Mouse (Mus musculus): Measurements from ENCODE around the gene Tmem145.
"Not testable (repeated sequence)": the region's sequence is repeated elsewhere in the genome, so short reads cannot be mapped to it uniquely, and the experiment has no call there.

The Tmem145 gene

GRCm38 (mm10) chr7:25323219-25323618 lies 17.3 kb downstream of the Tmem145 start:
- DNase-seq (ENCODE audit: low spot score): no peak

GRCm38 (mm10) chr7:25325431-25325830 lies 19.5 kb downstream of the Tmem145 start:
- DNase-seq (ENCODE audit: low spot score): not testable (repeated sequence)

DNA sequence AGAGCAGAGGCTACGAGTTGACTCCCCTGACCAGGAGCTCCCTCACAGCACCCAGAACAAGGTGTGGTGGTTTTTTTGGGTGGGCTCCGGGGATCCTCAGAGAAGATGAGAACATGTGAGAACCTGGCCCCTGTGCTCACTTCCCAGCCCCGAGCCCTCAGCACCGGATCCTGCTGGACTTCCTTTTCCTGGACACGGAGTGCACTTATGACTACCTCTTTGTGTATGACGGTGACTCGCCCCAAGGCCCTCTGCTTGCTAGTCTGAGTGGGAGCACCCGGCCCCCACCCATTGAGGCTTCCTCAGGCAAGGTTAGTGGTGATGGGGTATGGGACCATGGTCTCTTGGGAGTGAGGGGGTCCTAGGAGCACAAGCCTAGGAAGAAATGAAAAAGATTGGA lies 20.3 kb downstream of the Tmem145 start:
- DNase-seq (ENCODE audit: low spot score): no peak

DNA sequence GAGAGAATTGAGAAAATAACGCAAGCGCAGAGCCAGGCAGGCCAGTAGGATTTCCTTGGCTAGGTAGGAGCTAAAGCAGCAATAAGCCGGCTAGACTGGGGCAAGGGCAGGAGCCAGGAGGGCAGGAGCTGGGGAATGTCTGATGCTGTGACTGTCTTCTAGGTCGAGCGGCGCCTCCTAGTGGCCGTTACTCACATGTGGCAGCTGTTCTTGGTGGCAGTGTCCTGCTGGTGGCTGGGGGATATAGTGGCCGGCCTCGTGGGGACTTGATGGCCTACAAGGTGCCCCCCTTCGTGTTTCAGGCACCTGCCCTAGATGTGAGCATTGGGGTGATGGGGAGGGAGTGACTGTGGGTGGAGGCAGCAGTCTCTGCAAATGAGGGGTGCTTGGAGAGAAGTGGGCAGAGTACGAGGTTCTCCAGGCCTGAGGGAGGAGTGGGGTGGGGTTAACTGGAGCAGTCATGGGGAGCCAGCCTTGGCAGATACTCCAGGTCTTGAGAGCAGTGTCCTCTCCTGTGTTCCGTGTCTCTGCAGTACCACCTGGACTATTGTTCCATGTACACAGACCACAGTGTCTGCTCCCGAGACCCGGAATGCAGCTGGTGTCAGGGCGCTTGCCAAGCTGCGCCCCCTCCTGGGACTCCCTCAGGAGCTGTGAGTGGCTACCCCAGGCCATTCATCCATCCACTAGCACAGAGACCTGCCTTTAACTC lies 27.8 kb downstream of the Tmem145 start:
- DNase-seq (ENCODE audit: low spot score): peak; percentile 42

DNA sequence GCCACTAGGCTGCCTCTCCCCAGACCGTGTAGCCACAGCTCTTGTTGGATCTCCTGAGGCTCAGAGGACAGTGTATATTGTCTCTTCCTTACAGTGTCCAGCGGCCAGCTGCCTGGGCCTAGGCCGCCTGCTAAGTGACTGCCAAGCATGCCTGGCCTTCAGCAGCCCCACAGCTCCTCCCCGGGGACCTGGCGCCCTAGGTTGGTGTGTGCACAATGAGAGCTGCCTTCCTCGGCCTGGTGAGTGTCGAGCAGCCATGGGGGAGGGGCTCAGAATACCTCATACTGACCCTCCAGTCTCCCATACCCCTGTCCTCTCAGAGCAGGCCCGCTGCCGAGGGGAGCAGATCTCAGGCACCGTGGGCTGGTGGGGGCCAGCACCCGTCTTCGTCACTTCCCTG lies 28.6 kb downstream of the Tmem145 start:
- DNase-seq (ENCODE audit: low spot score): no peak

DNA sequence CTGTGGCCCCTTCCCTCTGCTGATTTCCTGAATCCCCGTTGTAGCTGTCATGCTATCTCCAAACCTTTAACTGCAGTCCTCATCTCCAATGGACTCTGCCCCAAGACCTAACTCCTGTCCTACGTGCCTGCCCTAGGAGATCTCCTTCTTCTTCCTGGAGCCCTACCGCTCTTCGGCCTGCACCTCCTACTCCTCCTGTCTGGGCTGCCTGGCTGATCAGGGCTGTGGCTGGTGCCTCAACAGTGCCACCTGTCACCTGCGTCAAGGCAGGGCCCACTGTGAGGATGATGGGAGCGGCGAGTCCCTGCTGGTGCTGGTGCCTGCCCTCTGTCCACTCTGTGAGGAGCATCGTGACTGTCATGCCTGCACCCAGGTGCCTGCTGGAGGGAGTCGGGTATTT lies 33.4 kb downstream of the Tmem145 start:
- DNase-seq (ENCODE audit: low spot score): peak; percentile 40

DNA sequence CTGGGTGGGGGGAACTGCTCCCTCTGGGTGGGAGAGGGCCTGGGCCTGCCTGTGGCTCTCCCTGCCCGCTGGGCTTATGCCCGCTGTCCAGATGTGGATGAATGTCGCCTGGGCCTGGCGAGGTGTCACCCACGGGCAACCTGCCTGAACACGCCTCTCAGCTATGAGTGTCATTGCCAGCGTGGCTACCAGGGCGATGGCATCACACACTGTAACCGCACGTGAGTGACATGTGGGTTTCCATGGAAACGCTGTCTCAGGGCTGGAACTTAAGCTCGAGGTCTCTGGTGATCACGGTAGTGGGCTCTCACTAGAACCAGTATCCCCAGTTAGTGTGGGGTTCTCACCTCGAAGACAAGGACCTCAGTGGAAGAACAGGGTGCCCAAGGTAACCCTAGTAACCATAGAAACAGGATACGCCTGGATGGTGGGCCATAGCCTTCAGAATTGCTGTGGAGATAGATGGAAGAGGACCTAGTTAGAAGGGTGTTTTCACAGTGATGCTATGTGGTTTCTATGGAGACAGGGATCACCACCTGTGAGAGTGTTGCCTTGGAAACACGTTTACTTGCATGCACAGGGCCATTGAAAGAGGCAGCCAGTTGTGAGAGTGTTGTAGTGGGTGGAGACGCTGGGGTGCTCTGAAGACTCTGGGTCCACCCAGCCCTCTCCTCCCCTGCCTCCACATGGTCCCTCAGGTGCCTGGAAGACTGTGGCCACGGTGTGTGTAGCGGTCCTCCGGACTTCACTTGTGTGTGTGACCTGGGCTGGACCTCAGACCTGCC lies 35.3 kb downstream of the Tmem145 start:
- DNase-seq (ENCODE audit: low spot score): no peak

DNA sequence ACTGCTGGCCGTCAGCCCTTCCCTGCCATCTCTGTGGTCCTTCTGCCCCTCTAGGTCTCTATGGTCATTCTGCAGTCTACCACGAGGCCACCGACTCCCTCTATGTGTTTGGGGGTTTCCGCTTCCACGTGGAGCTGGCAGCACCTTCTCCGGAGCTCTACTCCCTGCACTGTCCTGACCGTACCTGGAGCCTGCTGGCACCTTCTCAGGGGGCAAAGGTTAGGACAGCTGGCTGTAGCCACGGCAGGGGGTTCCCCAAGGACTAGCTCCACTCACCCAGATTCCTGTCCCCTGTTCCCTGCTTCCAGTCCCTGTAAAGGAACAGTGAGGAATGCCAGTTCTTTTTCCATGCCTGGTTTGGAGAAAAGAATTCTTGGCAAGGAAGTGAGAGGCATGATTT lies 43.0 kb downstream of the Tmem145 start:
- DNase-seq (ENCODE audit: low spot score): no peak

- DNase-seq (ENCODE audit: low spot score): no peak
Measured at GRCm38 (mm10) chr7:25358721-25359206, 52.9 kb downstream of the Tmem145 start.

DNA sequence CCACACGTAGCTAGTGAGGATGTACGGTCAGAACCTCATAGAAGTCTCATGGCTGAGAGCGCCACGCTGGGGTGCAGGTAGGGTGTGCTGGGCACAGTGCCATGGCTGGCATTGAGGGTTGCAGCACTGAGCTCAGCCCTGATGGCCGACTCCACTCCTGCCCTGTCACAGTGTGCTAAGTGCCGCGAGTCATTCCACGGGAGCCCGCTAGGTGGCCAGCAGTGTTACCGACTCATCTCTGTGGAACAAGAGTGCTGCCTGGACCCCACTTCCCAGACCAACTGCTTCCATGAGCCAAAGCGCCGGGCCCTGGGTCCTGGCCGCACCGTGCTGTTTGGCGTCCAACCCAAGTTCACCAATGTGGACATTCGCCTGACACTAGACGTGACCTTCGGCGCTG lies 57.2 kb downstream of the Tmem145 start:
- DNase-seq (ENCODE audit: low spot score): no peak

DNA sequence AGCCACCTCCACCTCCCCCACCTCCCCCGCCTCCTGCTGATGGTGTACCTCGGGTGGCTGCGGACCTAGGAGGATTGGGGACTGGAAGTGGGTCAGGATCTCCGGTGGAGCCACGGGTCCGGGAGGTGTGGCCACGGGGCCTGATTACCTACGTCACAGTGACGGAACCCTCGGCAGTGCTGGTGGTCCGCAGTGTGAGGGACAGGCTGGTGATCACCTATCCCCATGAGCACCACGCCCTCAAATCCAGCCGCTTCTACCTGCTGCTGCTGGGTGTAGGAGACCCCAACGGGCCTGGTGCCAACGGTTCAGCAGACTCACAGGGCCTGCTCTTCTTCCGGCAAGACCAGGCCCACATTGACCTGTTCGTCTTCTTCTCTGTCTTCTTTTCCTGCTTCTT lies 57.7 kb downstream of the Tmem145 start:
- DNase-seq (ENCODE audit: low spot score): no peak
